Mouse (Mus musculus): ENCODE measurements around the gene Tfeb.

The Tfeb gene

GRCm38 (mm10) chr17:47736856-47737255, at the start of gene Tfeb:
Tfeb (plus strand) TSS chr17:47737030.
- DNase-seq (ENCODE audit: low read depth, low spot score) = peak; percentile 94

GRCm38 (mm10) chr17:47687409-47688343, 49.2 kb upstream of the Tfeb start:
- DNase-seq (ENCODE audit: low read depth, low spot score) = peak; percentile 99

- DNase-seq (ENCODE audit: low read depth, low spot score) = no peak
These were observed 48.6 kb upstream of the Tfeb start, which contains the start of gene Tomm6 for GRCm38 (mm10) chr17:47688344-47688607. Tomm6 (minus strand) TSS chr17:47688386.

- peak; percentile 81 for DNase-seq (ENCODE audit: low read depth, low spot score)
These were observed 47.9 kb upstream of the Tfeb start, which contains the start of gene Frs3 for GRCm38 (mm10) chr17:47688608-47689575. Frs3 (plus strand) TSS chr17:47689030.

- no peak for DNase-seq (ENCODE audit: low read depth, low spot score)
These were observed 46.9 kb upstream of the Tfeb start for GRCm38 (mm10) chr17:47689894-47690293.

GRCm38 (mm10) chr17:47691650-47692049, 45.2 kb upstream of the Tfeb start:
- no peak for DNase-seq (ENCODE audit: low read depth, low spot score)

- no peak for DNase-seq (ENCODE audit: low read depth, low spot score)
These were observed 43.0 kb upstream of the Tfeb start for GRCm38 (mm10) chr17:47693671-47694441.

- no peak for DNase-seq (ENCODE audit: low read depth, low spot score)
These were observed 42.6 kb upstream of the Tfeb start, which contains the start of gene Gm21981 for GRCm38 (mm10) chr17:47694442-47694502. Gm21981 (minus strand) TSS chr17:47694455.

- DNase-seq (ENCODE audit: low read depth, low spot score) = peak; percentile 95
These were observed 42.1 kb upstream of the Tfeb start, which contains the start of gene Prickle4 for GRCm38 (mm10) chr17:47694503-47695336. Prickle4 (minus strand) TSS chr17:47694736.

- peak; percentile 59 for DNase-seq (ENCODE audit: low read depth, low spot score)
These were observed 41.5 kb upstream of the Tfeb start for GRCm38 (mm10) chr17:47695337-47695710.

- DNase-seq (ENCODE audit: low read depth, low spot score) = no peak
These were observed 38.7 kb upstream of the Tfeb start for GRCm38 (mm10) chr17:47698156-47698555.

- no peak for DNase-seq (ENCODE audit: low read depth, low spot score)
These were observed 37.8 kb upstream of the Tfeb start for GRCm38 (mm10) chr17:47699055-47699454.

GRCm38 (mm10) chr17:47701793-47702192, 35.0 kb upstream of the Tfeb start:
- DNase-seq (ENCODE audit: low read depth, low spot score) = no peak

- no peak for DNase-seq (ENCODE audit: low read depth, low spot score)
These were observed 34.1 kb upstream of the Tfeb start for GRCm38 (mm10) chr17:47702548-47703345.

GRCm38 (mm10) chr17:47703556-47703955, 33.3 kb upstream of the Tfeb start:
- DNase-seq (ENCODE audit: low read depth, low spot score) = no peak

GRCm38 (mm10) chr17:47704692-47705091, 32.1 kb upstream of the Tfeb start:
- no peak for DNase-seq (ENCODE audit: low read depth, low spot score)

GRCm38 (mm10) chr17:47706196-47706595, 30.6 kb upstream of the Tfeb start:
- DNase-seq (ENCODE audit: low read depth, low spot score) = no peak

GRCm38 (mm10) chr17:47707961-47708360, 28.9 kb upstream of the Tfeb start:
- DNase-seq (ENCODE audit: low read depth, low spot score) = no peak

GRCm38 (mm10) chr17:47708972-47709371, 27.9 kb upstream of the Tfeb start:
- DNase-seq (ENCODE audit: low read depth, low spot score) = no peak

GRCm38 (mm10) chr17:47710036-47710435, 26.8 kb upstream of the Tfeb start:
- DNase-seq (ENCODE audit: low read depth, low spot score) = no peak
